Mouse (Mus musculus) thymus, adult 2 months (tissue): ENCODE data around the gene Homer1.

Experiments
- CTCF ChIP-seq: fragments of 200-500 bp; IDR thresholded peaks from 2 replicates; pipeline ENCODE4 v1.5.1; 2012; ENCODE audit warnings: mild to moderate bottlenecking, control low read depth, low read length, moderate library complexity, borderline replicate concordance; ENCODE audit not compliant: control insufficient read depth, poor library complexity, insufficient read depth; ENCODE audit errors: extremely low read depth
- POLR2A ChIP-seq: fragments of 200-500 bp; IDR thresholded peaks from 2 replicates; pipeline ENCODE4 v1.6.1; 2012; ENCODE audit warnings: mild to moderate bottlenecking, low read length, control low read depth, moderate library complexity; ENCODE audit not compliant: control insufficient read depth, poor library complexity, insufficient read depth; ENCODE audit errors: extremely low read depth

- no peak for TF ChIP-seq CTCF
- TF ChIP-seq POLR2A, result no peak
Observed at GRCm38 (mm10) chr13:93358522-93358921, 59.1 kb downstream of the Homer1 start.
